Mouse (Mus musculus): ENCODE data around the gene Mfsd1. TPM values are rescaled to one million over a fixed set of nuclear protein-coding genes. Genes with fewer than 3 reads are reported as not detected.

The Mfsd1 gene
- 97.4 and 130 TPM in 2 replicates for total RNA-seq (2017)

- peak; percentile 71 for ATAC-seq (ENCODE audit: extremely low read depth, insufficient number of reproducible peaks, low FRiP score, poor library complexity, severe bottlenecking)
These were observed at the start of gene Mfsd1 for GRCm38 (mm10) chr3:67582273-67583124. Gene Mfsd1 (plus strand): TSS chr3:67582741.

GRCm38 (mm10) chr3:67543630-67544029 is 38.9 kb upstream of the Mfsd1 start:
- ATAC-seq (ENCODE audit: extremely low read depth, insufficient number of reproducible peaks, low FRiP score, poor library complexity, severe bottlenecking): no peak

GRCm38 (mm10) chr3:67551193-67551592 is 31.3 kb upstream of the Mfsd1 start:
- no peak for ATAC-seq (ENCODE audit: extremely low read depth, insufficient number of reproducible peaks, low FRiP score, poor library complexity, severe bottlenecking)

- ATAC-seq (ENCODE audit: extremely low read depth, insufficient number of reproducible peaks, low FRiP score, poor library complexity, severe bottlenecking): no peak
These were observed 29.3 kb upstream of the Mfsd1 start for GRCm38 (mm10) chr3:67553281-67553680.

- ATAC-seq (ENCODE audit: extremely low read depth, insufficient number of reproducible peaks, low FRiP score, poor library complexity, severe bottlenecking): no peak
These were observed 28.6 kb upstream of the Mfsd1 start for GRCm38 (mm10) chr3:67553927-67554448.

- ATAC-seq (ENCODE audit: extremely low read depth, insufficient number of reproducible peaks, low FRiP score, poor library complexity, severe bottlenecking): no peak
These were observed 27.3 kb upstream of the Mfsd1 start for GRCm38 (mm10) chr3:67555211-67555610.

GRCm38 (mm10) chr3:67557200-67557651 is 25.3 kb upstream of the Mfsd1 start:
- ATAC-seq (ENCODE audit: extremely low read depth, insufficient number of reproducible peaks, low FRiP score, poor library complexity, severe bottlenecking): peak; percentile 94

GRCm38 (mm10) chr3:67557718-67558354 is 24.7 kb upstream of the Mfsd1 start:
- no peak for ATAC-seq (ENCODE audit: extremely low read depth, insufficient number of reproducible peaks, low FRiP score, poor library complexity, severe bottlenecking)

GRCm38 (mm10) chr3:67564731-67565357 is 17.7 kb upstream of the Mfsd1 start:
- ATAC-seq (ENCODE audit: extremely low read depth, insufficient number of reproducible peaks, low FRiP score, poor library complexity, severe bottlenecking): peak; percentile 57; the same call in 1 of the 2 replicates

GRCm38 (mm10) chr3:67565540-67566227 is 16.9 kb upstream of the Mfsd1 start:
- ATAC-seq (ENCODE audit: extremely low read depth, insufficient number of reproducible peaks, low FRiP score, poor library complexity, severe bottlenecking): no peak

GRCm38 (mm10) chr3:67568015-67568618 is 14.4 kb upstream of the Mfsd1 start:
- peak; percentile 80 for ATAC-seq (ENCODE audit: extremely low read depth, insufficient number of reproducible peaks, low FRiP score, poor library complexity, severe bottlenecking)

- ATAC-seq (ENCODE audit: extremely low read depth, insufficient number of reproducible peaks, low FRiP score, poor library complexity, severe bottlenecking): peak; percentile 58
These were observed 9.6 kb upstream of the Mfsd1 start for GRCm38 (mm10) chr3:67572918-67573317.

GRCm38 (mm10) chr3:67573523-67573922 is 9.0 kb upstream of the Mfsd1 start:
- no peak for ATAC-seq (ENCODE audit: extremely low read depth, insufficient number of reproducible peaks, low FRiP score, poor library complexity, severe bottlenecking)

GRCm38 (mm10) chr3:67576248-67576647 is 6.3 kb upstream of the Mfsd1 start:
- peak; percentile 52; the same call in 1 of the 2 replicates for ATAC-seq (ENCODE audit: extremely low read depth, insufficient number of reproducible peaks, low FRiP score, poor library complexity, severe bottlenecking)

- ATAC-seq (ENCODE audit: extremely low read depth, insufficient number of reproducible peaks, low FRiP score, poor library complexity, severe bottlenecking): no peak
These were observed 5.8 kb upstream of the Mfsd1 start for GRCm38 (mm10) chr3:67576724-67577123.

- ATAC-seq (ENCODE audit: extremely low read depth, insufficient number of reproducible peaks, low FRiP score, poor library complexity, severe bottlenecking): no peak
These were observed 744 bp downstream of the Mfsd1 start for GRCm38 (mm10) chr3:67583125-67583845.

- ATAC-seq (ENCODE audit: extremely low read depth, insufficient number of reproducible peaks, low FRiP score, poor library complexity, severe bottlenecking): no peak
These were observed 1.3 kb downstream of the Mfsd1 start for GRCm38 (mm10) chr3:67583846-67584186.

GRCm38 (mm10) chr3:67586511-67586910 is 4.0 kb downstream of the Mfsd1 start:
- no peak for ATAC-seq (ENCODE audit: extremely low read depth, insufficient number of reproducible peaks, low FRiP score, poor library complexity, severe bottlenecking)
